Mouse (Mus musculus): ENCODE measurements around the gene Tmem87a. TPM values are rescaled to one million over a fixed set of nuclear protein-coding genes. Genes with fewer than 3 reads are reported as not detected.

Tmem87a gene
- total and polyA plus RNA-seq, 3 experiments: 7.6 to 17.6 (median 15.4) TPM

- Histone ChIP-seq H3K36me3 (ENCODE audit: control insufficient read depth, insufficient read depth, low read length) (peaks cover 12% of the 10 kb centered on the region), H3K4me1 (ENCODE audit: control insufficient read depth, insufficient read depth, low read length) (no peaks in the 10 kb centered on the region; the same call in 1 of the 2 replicates), H3K4me3 (no peak overlapping the region), H3K79me2 (replicated peaks; ENCODE audit: control insufficient read depth, insufficient read depth, low read length) (no peaks in the 10 kb centered on the region), H3K27ac (no peak overlapping the region), H3K27me3 (ENCODE audit: control insufficient read depth, insufficient read depth, low read length) (no peaks in the 10 kb centered on the region), H3K9ac (ENCODE audit: low read depth, low read length) (no peak overlapping the region)
- no peak for DNase-seq
- TF ChIP-seq POLR2A (IDR thresholded peaks at IDR 0.05; ENCODE audit: insufficient read depth, low read depth, low read length): no peak
- no peak for TF ChIP-seq EP300 (IDR thresholded peaks at IDR 0.05; ENCODE audit: insufficient read depth, low read depth, low read length)
- no peak for TF ChIP-seq CTCF (IDR thresholded peaks at IDR 0.05)
- 75% methylated on average over 1 of the region's 1 CpGs for WGBS
- intact Hi-C loops (cut with DNase I): no loop called here
Observed at GRCm38 (mm10) chr2:120387291-120387690, 16.6 kb downstream of the Tmem87a start.

- intact Hi-C loops (cut with DNase I): no loop called here
- Histone ChIP-seq H3K79me2 (replicated peaks; ENCODE audit: control insufficient read depth, insufficient read depth, low read length) (no peaks in the 10 kb centered on the region), H3K4me1 (ENCODE audit: control insufficient read depth, insufficient read depth, low read length) (no peaks in the 10 kb centered on the region; the same call in 1 of the 2 replicates), H3K27me3 (ENCODE audit: control insufficient read depth, insufficient read depth, low read length) (no peaks in the 10 kb centered on the region), H3K27ac (no peak overlapping the region), H3K4me3 (no peak overlapping the region), H3K36me3 (ENCODE audit: control insufficient read depth, insufficient read depth, low read length) (peaks cover 10% of the 10 kb centered on the region), H3K9ac (ENCODE audit: low read depth, low read length) (no peak overlapping the region)
- TF ChIP-seq EP300 (IDR thresholded peaks at IDR 0.05; ENCODE audit: insufficient read depth, low read depth, low read length): no peak
- TF ChIP-seq POLR2A (IDR thresholded peaks at IDR 0.05; ENCODE audit: insufficient read depth, low read depth, low read length): no peak
- TF ChIP-seq CTCF (IDR thresholded peaks at IDR 0.05): no peak
- no peak for DNase-seq
- WGBS: 94% methylated on average over 1 of the region's 1 CpGs
Observed at GRCm38 (mm10) chr2:120386264-120386663, 17.6 kb downstream of the Tmem87a start.

- H3K36me3 ChIP-seq (ENCODE audit: control insufficient read depth, insufficient read depth, low read length): no peaks in the 10 kb centered on the region; the same call in none of the 2 replicates
- no peak overlapping the region for H3K9ac ChIP-seq (ENCODE audit: low read depth, low read length)
- H3K4me1 ChIP-seq (ENCODE audit: control insufficient read depth, insufficient read depth, low read length): no peaks in the 10 kb centered on the region
- no peak overlapping the region for H3K27ac ChIP-seq
- H3K27me3 ChIP-seq (ENCODE audit: control insufficient read depth, insufficient read depth, low read length): no peaks in the 10 kb centered on the region
- intact Hi-C loops (cut with DNase I): no loop called here
- no peaks in the 10 kb centered on the region for H3K79me2 ChIP-seq (replicated peaks; ENCODE audit: control insufficient read depth, insufficient read depth, low read length)
- no peak for TF ChIP-seq POLR2A (IDR thresholded peaks at IDR 0.05; ENCODE audit: insufficient read depth, low read depth, low read length)
- no peak for TF ChIP-seq CTCF (IDR thresholded peaks at IDR 0.05)
- TF ChIP-seq EP300 (IDR thresholded peaks at IDR 0.05; ENCODE audit: insufficient read depth, low read depth, low read length): no peak
- H3K4me3 ChIP-seq: no peak overlapping the region
- DNase-seq: no peak
- 87% methylated on average over 4 of the region's 4 CpGs for WGBS
Observed at GRCm38 (mm10) chr2:120373858-120374257, 30.1 kb downstream of the Tmem87a start.

- WGBS: 97% methylated on average over 4 of the region's 4 CpGs
- no peak overlapping the region for H3K27ac ChIP-seq
- intact Hi-C loops (cut with DNase I): no loop called here
Observed at GRCm38 (mm10) chr2:120367416-120368207, 36.3 kb downstream of the Tmem87a start.

GRCm38 (mm10) chr2:120366501-120366900 is 37.4 kb downstream of the Tmem87a start:
- no peaks in the 10 kb centered on the region; the same call in 1 of the 2 replicates for H3K4me1 ChIP-seq (ENCODE audit: control insufficient read depth, insufficient read depth, low read length)
- no peaks in the 10 kb centered on the region for H3K79me2 ChIP-seq (replicated peaks; ENCODE audit: control insufficient read depth, insufficient read depth, low read length)
- no peak overlapping the region for H3K4me3 ChIP-seq
- 84% methylated on average over 3 of the region's 3 CpGs for WGBS
- no peaks in the 10 kb centered on the region; the same call in 1 of the 2 replicates for H3K36me3 ChIP-seq (ENCODE audit: control insufficient read depth, insufficient read depth, low read length)
- no peak for DNase-seq
- H3K27me3 ChIP-seq (ENCODE audit: control insufficient read depth, insufficient read depth, low read length): no peaks in the 10 kb centered on the region
- TF ChIP-seq EP300 (IDR thresholded peaks at IDR 0.05; ENCODE audit: insufficient read depth, low read depth, low read length): no peak
- TF ChIP-seq POLR2A (IDR thresholded peaks at IDR 0.05; ENCODE audit: insufficient read depth, low read depth, low read length): no peak
- intact Hi-C loops (cut with DNase I): no loop called here
- no peak overlapping the region for H3K27ac ChIP-seq
- H3K9ac ChIP-seq (ENCODE audit: low read depth, low read length): no peak overlapping the region

More at GRCm38 (mm10) chr2:120367416-120368207, 36.3 kb downstream of the Tmem87a start:
- no peak for DNase-seq
- Histone ChIP-seq H3K4me3 (no peak overlapping the region), H3K36me3 (ENCODE audit: control insufficient read depth, insufficient read depth, low read length) (no peaks in the 10 kb centered on the region; the same call in 1 of the 2 replicates), H3K79me2 (replicated peaks; ENCODE audit: control insufficient read depth, insufficient read depth, low read length) (no peaks in the 10 kb centered on the region), H3K4me1 (ENCODE audit: control insufficient read depth, insufficient read depth, low read length) (no peaks in the 10 kb centered on the region; the same call in 1 of the 2 replicates), H3K27me3 (ENCODE audit: control insufficient read depth, insufficient read depth, low read length) (no peaks in the 10 kb centered on the region), H3K9ac (ENCODE audit: low read depth, low read length) (no peak overlapping the region)
- TF ChIP-seq EP300 (IDR thresholded peaks at IDR 0.05; ENCODE audit: insufficient read depth, low read depth, low read length) (no peak), CTCF (IDR thresholded peaks at IDR 0.05) (no peak), POLR2A (IDR thresholded peaks at IDR 0.05; ENCODE audit: insufficient read depth, low read depth, low read length) (no peak)

- 81% methylated on average over 1 of the region's 1 CpGs for WGBS
- Histone ChIP-seq H3K9ac (ENCODE audit: low read depth, low read length) (no peak overlapping the region), H3K27ac (no peak overlapping the region), H3K36me3 (ENCODE audit: control insufficient read depth, insufficient read depth, low read length) (peaks cover 2% of the 10 kb centered on the region), H3K4me1 (ENCODE audit: control insufficient read depth, insufficient read depth, low read length) (no peaks in the 10 kb centered on the region; the same call in 1 of the 2 replicates), H3K27me3 (ENCODE audit: control insufficient read depth, insufficient read depth, low read length) (no peaks in the 10 kb centered on the region), H3K4me3 (no peak overlapping the region), H3K79me2 (replicated peaks; ENCODE audit: control insufficient read depth, insufficient read depth, low read length) (no peaks in the 10 kb centered on the region)
- intact Hi-C loops (cut with DNase I): no loop called here
- TF ChIP-seq CTCF (IDR thresholded peaks at IDR 0.05) (no peak), POLR2A (IDR thresholded peaks at IDR 0.05; ENCODE audit: insufficient read depth, low read depth, low read length) (no peak), EP300 (IDR thresholded peaks at IDR 0.05; ENCODE audit: insufficient read depth, low read depth, low read length) (no peak)
- no peak for DNase-seq
Observed at GRCm38 (mm10) chr2:120360425-120360824, 43.5 kb downstream of the Tmem87a start.
